In the genomic region with DNA sequence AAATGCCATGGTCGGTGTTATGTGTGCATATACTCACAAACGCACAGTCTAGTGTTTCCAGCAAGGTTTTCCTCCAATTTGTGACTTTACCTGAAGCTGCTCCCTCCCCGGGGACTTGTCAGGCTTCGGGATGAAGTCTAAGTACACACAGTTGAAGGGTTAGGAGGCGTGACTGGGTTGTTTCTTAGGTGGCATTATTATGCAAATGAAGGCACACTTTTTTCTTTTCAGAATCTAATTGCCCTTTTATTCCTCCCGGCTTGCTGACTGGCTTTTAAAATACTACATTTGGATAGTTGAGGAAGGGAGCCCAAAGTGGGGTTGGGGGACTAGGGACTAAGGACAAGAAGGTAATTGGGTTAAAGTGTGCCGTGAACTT, we compare ENCODE assay signal across 8 mouse cellular contexts. TPM values are rescaled to one million over a fixed set of nuclear protein-coding genes. Genes with fewer than 3 reads are reported as not detected.
DNase-seq lines count a peak whose midpoint lies in the region; ATAC-seq and TF ChIP-seq lines count a peak whose summit lies in the region.

No protein-coding gene starts in this region.

- peak overlapping the region; percentile 7; the same call in 1 of the 2 replicates for H3K4me3 ChIP-seq in testis, adult 2 months (ENCODE audit: control insufficient read depth, low read depth, low read length)
- H3K4me3 ChIP-seq in forebrain, embryonic 15.5 days = peak overlapping the region; percentile 71
- peak overlapping the region; percentile 82 for H3K4me3 ChIP-seq in limb, embryonic 13.5 days
- no peak overlapping the region for H3K4me3 ChIP-seq in stomach, postnatal 0 days (ENCODE audit: low read depth, low read length)

- H3K4me2 ChIP-seq in forebrain, embryonic 15.5 days (replicated peaks) = peak overlapping the region; percentile 96
- peak overlapping the region; percentile 98 for H3K4me2 ChIP-seq in limb, embryonic 13.5 days (replicated peaks)
- H3K4me2 ChIP-seq in stomach, postnatal 0 days (replicated peaks; ENCODE audit: low read depth) = peak overlapping the region; percentile 95

- peaks cover 8% of the 10 kb centered on the region; the same call in 1 of the 2 replicates for H3K27me3 ChIP-seq in testis, adult 2 months (ENCODE audit: control insufficient read depth, insufficient read depth, low read length)
- no peaks in the 10 kb centered on the region for H3K27me3 ChIP-seq in forebrain, embryonic 15.5 days
- no peaks in the 10 kb centered on the region for H3K27me3 ChIP-seq in limb, embryonic 13.5 days
- H3K27me3 ChIP-seq in stomach, postnatal 0 days (ENCODE audit: control insufficient read depth, insufficient read depth, low read length) = no peaks in the 10 kb centered on the region

- no peaks in the 10 kb centered on the region for H3K36me3 ChIP-seq in testis, adult 2 months (ENCODE audit: control insufficient read depth, insufficient read depth, low read length)
- no peaks in the 10 kb centered on the region for H3K36me3 ChIP-seq in forebrain, embryonic 15.5 days
- H3K36me3 ChIP-seq in limb, embryonic 13.5 days = no peaks in the 10 kb centered on the region
- H3K36me3 ChIP-seq in stomach, postnatal 0 days (ENCODE audit: control insufficient read depth, insufficient read depth, low read length) = no peaks in the 10 kb centered on the region

- no peak for TF ChIP-seq POLR2A in testis, adult 2 months (IDR thresholded peaks at IDR 0.05; ENCODE audit: control insufficient read depth, low read depth, low read length)

- no peak for TF ChIP-seq CTCF in testis, adult 2 months (IDR thresholded peaks at IDR 0.05; ENCODE audit: control insufficient read depth, insufficient read depth, insufficient replicate concordance, low read depth, low read length)
- no peak for TF ChIP-seq CTCF in stomach, postnatal 0 days (IDR thresholded peaks at IDR 0.05; ENCODE audit: low read depth)

- DNase-seq in testis, postnatal 14 days (ENCODE audit: low spot score) = no peak
- DNase-seq in stomach, postnatal 0 days (ENCODE audit: low spot score) = no peak
- no peak for DNase-seq in adipocyte (ENCODE audit: low spot score)
- DNase-seq in yolk sac, embryonic 10.5 days (ENCODE audit: low spot score) = no peak
- no peak for DNase-seq in layer of hippocampus, postnatal 10 days (ENCODE audit: low spot score in 2 of 2)

- H3K4me1 ChIP-seq in testis, adult 2 months (ENCODE audit: control insufficient read depth, insufficient read depth, low read length) = peaks cover 16% of the 10 kb centered on the region
- H3K4me1 ChIP-seq in forebrain, embryonic 15.5 days = peaks cover 26% of the 10 kb centered on the region
- peaks cover 32% of the 10 kb centered on the region for H3K4me1 ChIP-seq in limb, embryonic 13.5 days
- H3K4me1 ChIP-seq in stomach, postnatal 0 days (replicated peaks; ENCODE audit: control insufficient read depth, insufficient read depth) = 0 out of 2 replicates have a peak, but pooled peaks cover 2% of the 10 kb centered on the region

- ATAC-seq in forebrain, embryonic 15.5 days (replicated peaks) = no peak
- no peak for ATAC-seq in limb, embryonic 13.5 days (ENCODE audit: low FRiP score, low read depth)
- ATAC-seq in stomach, postnatal 0 days (ENCODE audit: low FRiP score, low TSS enrichment) = no peak

- H3K27ac ChIP-seq in testis, adult 2 months (ENCODE audit: control insufficient read depth, insufficient read depth, low read depth, low read length) = no peak overlapping the region
- no peak overlapping the region for H3K27ac ChIP-seq in forebrain, embryonic 15.5 days (replicated peaks)
- H3K27ac ChIP-seq in limb, embryonic 13.5 days = no peak overlapping the region
- no peak overlapping the region for H3K27ac ChIP-seq in stomach, postnatal 0 days (replicated peaks)

- TF ChIP-seq EP300 in stomach, postnatal 0 days (optimal IDR thresholded peaks at IDR 0.05) = no peak

- no peaks in the 10 kb centered on the region for H3K9me3 ChIP-seq in forebrain, embryonic 15.5 days
- H3K9me3 ChIP-seq in limb, embryonic 13.5 days = no peaks in the 10 kb centered on the region
- H3K9me3 ChIP-seq in stomach, postnatal 0 days (ENCODE audit: control insufficient read depth, low read length) = no peaks in the 10 kb centered on the region

- 1% methylated on average over 7 of the region's 7 CpGs for WGBS in forebrain, embryonic 15.5 days
- 9% methylated on average over 7 of the region's 7 CpGs for WGBS in limb, embryonic 13.5 days
- WGBS in stomach, postnatal 0 days = 38% methylated on average over 7 of the region's 7 CpGs

- no peak overlapping the region for H3K9ac ChIP-seq in forebrain, embryonic 15.5 days (replicated peaks)
- H3K9ac ChIP-seq in limb, embryonic 13.5 days = peak overlapping the region; percentile 89
- no peak overlapping the region for H3K9ac ChIP-seq in stomach, postnatal 0 days (ENCODE audit: low read length)

RNA-seq across cellular contexts. Expression of gene Smarca2, which starts 3.6 kb away (rescaled TPM):
- 196 and 209 TPM in 2 replicates for polyA plus RNA-seq in testis, adult 2 months (2012; rRNA removed)
- polyA plus RNA-seq in forebrain, embryonic 15.5 days (2015; fragmentation: Nextera tagmentation; extraction: Ambion mirVana) = 129 TPM in 2 replicates
- 91.3 and 93.5 TPM in 2 replicates for polyA plus RNA-seq in limb, embryonic 13.5 days (2015; fragmentation: Nextera tagmentation; extraction: Ambion mirVana)
- polyA plus RNA-seq in stomach, postnatal 0 days (2015; fragmentation: Nextera tagmentation; extraction: Ambion mirVana) = 21.3 and 23.9 TPM in 2 replicates
- total RNA-seq in layer of hippocampus, postnatal 10 days (2021) = 100 to 1,000 TPM; 150 to 169 TPM
